Mouse (Mus musculus) right cerebral cortex, postnatal 25 days (tissue): ENCODE measurements around the gene Vmn1r10.

Experiments used
- DNase-seq: peaks from one replicate; pipeline ENCODE4 v3.0.0; 2022

Gene Vmn1r10

DNA sequence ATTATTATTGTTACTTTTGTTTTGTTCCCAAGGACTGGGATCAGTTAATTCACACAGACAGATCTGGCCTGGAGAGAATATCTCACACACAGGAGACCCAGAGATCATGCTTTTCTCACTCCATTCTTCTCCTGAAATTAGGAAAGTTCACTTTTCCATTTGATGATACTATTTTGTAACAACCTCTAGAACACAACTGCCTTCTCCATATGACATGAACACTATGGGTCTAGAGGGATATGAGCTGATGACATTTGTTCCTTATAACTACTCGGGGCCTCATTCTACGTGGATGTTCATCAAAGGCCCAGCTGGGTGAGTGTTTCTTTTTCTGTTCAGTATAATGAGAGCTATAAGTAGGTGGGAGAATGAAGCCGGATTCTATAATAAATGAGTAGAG, at the start of gene Vmn1r10:
Vmn1r10 (plus strand) TSS at position 301 of the 400 bp plus-strand sequence.
- no peak for DNase-seq

DNA sequence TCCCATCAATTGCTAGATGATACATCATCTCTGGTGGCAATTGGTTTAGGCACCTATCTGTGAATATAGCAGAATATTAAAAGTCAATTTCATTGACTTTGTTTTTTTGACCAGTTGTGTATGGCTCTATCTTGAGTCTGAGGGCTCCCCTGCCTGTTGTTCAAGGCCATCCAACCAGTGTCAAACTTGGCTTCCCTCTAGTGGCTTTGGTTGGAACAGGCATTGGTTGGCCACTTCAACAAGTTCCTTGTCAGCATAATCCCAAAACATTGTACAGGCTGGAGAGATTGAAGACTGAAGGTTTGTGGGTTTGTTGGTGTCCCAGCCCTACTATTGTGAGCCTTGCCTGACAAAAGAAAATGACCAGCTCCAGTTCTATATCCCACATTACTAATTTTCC, 45.5 kb upstream of the Vmn1r10 start:
- no peak for DNase-seq

DNA sequence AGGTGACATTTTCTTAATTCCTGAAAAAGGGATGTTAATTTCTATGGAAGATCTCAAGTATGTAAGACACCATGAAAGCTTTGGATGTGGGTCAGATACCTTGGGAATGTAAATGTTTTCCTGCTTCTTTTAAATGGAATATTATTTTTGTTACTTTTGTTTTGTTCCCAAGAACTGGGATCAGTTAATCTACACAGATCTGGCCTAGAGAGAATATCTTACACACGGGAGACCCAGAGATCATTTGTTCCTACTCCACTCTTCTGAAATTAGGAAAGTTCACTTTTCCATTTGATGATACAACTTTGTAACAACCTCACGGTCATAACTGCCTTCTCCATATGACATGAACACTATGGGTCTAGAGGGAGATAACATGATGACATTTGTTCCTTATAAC, 42.8 kb upstream of the Vmn1r10 start, which contains the start of gene Vmn1r9:
Vmn1r9 (plus strand) TSS at position 301 of the 400 bp plus-strand sequence.
- DNase-seq = no peak

DNA sequence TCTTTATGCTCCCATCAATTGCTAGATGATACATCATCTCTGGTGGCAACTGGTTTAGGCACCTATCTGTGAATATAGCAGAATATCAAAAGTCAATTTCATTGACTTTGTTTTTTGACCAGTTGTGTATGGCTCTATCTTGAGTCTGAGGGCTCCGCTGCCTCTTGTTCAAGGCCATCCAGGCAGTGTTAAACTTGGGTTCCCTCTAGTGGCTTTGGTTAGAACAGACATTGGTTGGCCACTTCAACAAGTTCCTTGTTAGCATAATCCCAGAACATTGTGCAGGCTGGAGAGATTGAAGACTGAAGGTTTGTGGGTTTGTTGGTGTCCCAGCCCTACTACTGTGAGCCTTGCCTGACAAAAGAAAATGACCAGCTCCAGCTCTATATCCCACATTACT, 2.9 kb upstream of the Vmn1r10 start:
- no peak for DNase-seq

DNA sequence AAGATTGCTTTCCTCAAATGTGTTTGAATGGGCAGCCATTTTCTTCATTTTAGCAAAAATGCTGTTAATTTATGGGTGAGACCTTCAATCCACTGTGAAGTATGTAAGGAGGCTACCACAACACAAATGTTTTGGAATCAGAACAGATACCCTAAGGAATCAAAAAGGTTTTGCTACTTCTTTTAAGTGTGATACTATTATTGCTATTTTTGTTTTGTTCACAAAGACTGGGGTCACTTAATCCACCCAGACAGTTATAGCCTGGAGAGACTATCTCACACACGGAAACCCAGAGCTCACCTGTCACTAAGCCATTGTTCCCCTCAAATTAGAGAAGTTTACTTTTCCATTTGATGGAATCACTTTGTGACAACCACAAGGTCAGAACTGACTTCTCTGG, 23.9 kb downstream of the Vmn1r10 start, which contains the start of gene Vmn1r11:
Vmn1r11 (plus strand) TSS at position 301 of the 400 bp plus-strand sequence.
- DNase-seq = no peak

DNA sequence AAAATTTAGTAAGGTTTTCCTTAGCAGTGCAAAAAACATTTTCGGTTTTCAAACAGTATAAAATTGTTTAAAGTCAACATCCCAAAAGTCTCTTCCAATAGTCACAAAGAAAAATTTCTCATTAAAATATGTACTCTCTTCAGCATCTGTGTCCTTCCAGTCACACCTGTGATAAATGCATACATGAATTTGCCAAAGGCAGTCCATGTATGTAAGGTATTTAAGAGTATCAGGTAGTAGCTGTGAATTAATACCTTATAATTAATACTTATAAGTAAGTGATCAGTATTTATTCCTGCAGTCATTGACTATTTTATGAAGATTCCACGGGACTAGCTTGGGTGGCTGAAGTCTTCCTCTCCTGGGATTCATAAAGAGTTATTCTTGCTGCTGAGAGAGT, 47.4 kb downstream of the Vmn1r10 start, which contains the start of gene Vmn1r12:
Vmn1r12 (plus strand) TSS at position 301 of the 400 bp plus-strand sequence.
- DNase-seq = no peak
